Mouse (Mus musculus): Measurements from ENCODE around the gene AU022252. TPM values are rescaled to one million over a fixed set of nuclear protein-coding genes. Genes with fewer than 3 reads are reported as not detected.

AU022252 gene
- polyA plus RNA-seq, 1 experiment from 2014 or later: 30.2 TPM

- Histone ChIP-seq H3K36me3 (peaks cover 57% of the 10 kb centered on the region), H3K27ac (peak overlapping the region; percentile 64), H3K4me2 (replicated peaks) (no peak overlapping the region), H3K4me3 (replicated peaks) (no peak overlapping the region), H3K9ac (replicated peaks) (no peak overlapping the region), H3K27me3 (no peaks in the 10 kb centered on the region), H3K9me3 (no peaks in the 10 kb centered on the region), H3K4me1 (replicated peaks) (peaks cover 8% of the 10 kb centered on the region)
- ATAC-seq: peak; percentile 65
- 37% methylated on average over 12 of the region's 12 CpGs for WGBS
These were observed 6.7 kb upstream of the AU022252 start for GRCm38 (mm10) chr4:119239181-119239682.

- Histone ChIP-seq H3K9me3 (no peaks in the 10 kb centered on the region), H3K4me1 (replicated peaks) (peaks cover 14% of the 10 kb centered on the region), H3K36me3 (peaks cover 52% of the 10 kb centered on the region), H3K9ac (replicated peaks) (no peak overlapping the region), H3K4me2 (replicated peaks) (no peak overlapping the region), H3K27ac (no peak overlapping the region), H3K4me3 (replicated peaks) (no peak overlapping the region), H3K27me3 (no peaks in the 10 kb centered on the region)
- peak; percentile 9; the same call in 1 of the 2 replicates for ATAC-seq
- 75% methylated on average over 3 of the region's 3 CpGs for WGBS
These were observed 6.1 kb upstream of the AU022252 start for GRCm38 (mm10) chr4:119238661-119239060.

GRCm38 (mm10) chr4:119234348-119234747 lies 1.8 kb upstream of the AU022252 start:
- Histone ChIP-seq H3K27me3 (no peaks in the 10 kb centered on the region), H3K27ac (no peak overlapping the region), H3K9me3 (no peaks in the 10 kb centered on the region), H3K4me2 (replicated peaks) (peak overlapping the region; percentile 92), H3K4me3 (replicated peaks) (peak overlapping the region; percentile 81), H3K4me1 (replicated peaks) (peaks cover 23% of the 10 kb centered on the region), H3K9ac (replicated peaks) (no peak overlapping the region), H3K36me3 (peaks cover 19% of the 10 kb centered on the region)
- 91% methylated on average over 3 of the region's 3 CpGs for WGBS
- ATAC-seq: no peak

- under 1% methylated on average over 36 of the region's 36 CpGs for WGBS
- peaks cover 19% of the 10 kb centered on the region for H3K4me1 ChIP-seq (replicated peaks)
- H3K4me2 ChIP-seq (replicated peaks): peak overlapping the region; percentile 92
- H3K36me3 ChIP-seq: peaks cover 20% of the 10 kb centered on the region
- ATAC-seq: peak; percentile 4; the same call in 1 of the 2 replicates
- peak overlapping the region; percentile 81 for H3K4me3 ChIP-seq (replicated peaks)
- no peaks in the 10 kb centered on the region for H3K9me3 ChIP-seq
- peak overlapping the region; percentile 65 for H3K27ac ChIP-seq
- H3K27me3 ChIP-seq: no peaks in the 10 kb centered on the region
- H3K9ac ChIP-seq (replicated peaks): peak overlapping the region; percentile 85
These were observed 867 bp upstream of the AU022252 start for GRCm38 (mm10) chr4:119233256-119233901.

- peaks cover 6% of the 10 kb centered on the region for H3K4me1 ChIP-seq (replicated peaks)
- H3K27me3 ChIP-seq: no peaks in the 10 kb centered on the region
- no peaks in the 10 kb centered on the region for H3K9me3 ChIP-seq
- no peak for ATAC-seq
- no peak overlapping the region for H3K27ac ChIP-seq
- WGBS: 94% methylated on average over 11 of the region's 11 CpGs
- H3K4me3 ChIP-seq (replicated peaks): no peak overlapping the region
- H3K9ac ChIP-seq (replicated peaks): no peak overlapping the region
- peaks cover 59% of the 10 kb centered on the region for H3K36me3 ChIP-seq
- H3K4me2 ChIP-seq (replicated peaks): no peak overlapping the region
These were observed 5.8 kb downstream of the AU022252 start for GRCm38 (mm10) chr4:119226751-119227150.

- H3K27me3 ChIP-seq: no peaks in the 10 kb centered on the region
- H3K36me3 ChIP-seq: peaks cover 59% of the 10 kb centered on the region
- H3K9me3 ChIP-seq: no peaks in the 10 kb centered on the region
- no peak overlapping the region for H3K4me2 ChIP-seq (replicated peaks)
- H3K4me3 ChIP-seq (replicated peaks): no peak overlapping the region
- WGBS: 95% methylated on average over 9 of the region's 9 CpGs
- H3K9ac ChIP-seq (replicated peaks): no peak overlapping the region
- H3K27ac ChIP-seq: no peak overlapping the region
- no peak for ATAC-seq
- H3K4me1 ChIP-seq (replicated peaks): no peaks in the 10 kb centered on the region
These were observed 6.8 kb downstream of the AU022252 start for GRCm38 (mm10) chr4:119225719-119226118.

GRCm38 (mm10) chr4:119224534-119224933 lies 8.0 kb downstream of the AU022252 start:
- WGBS: 91% methylated on average over 3 of the region's 3 CpGs
- Histone ChIP-seq H3K4me1 (replicated peaks) (no peaks in the 10 kb centered on the region), H3K36me3 (peaks cover 59% of the 10 kb centered on the region), H3K27ac (no peak overlapping the region), H3K9ac (replicated peaks) (no peak overlapping the region), H3K27me3 (no peaks in the 10 kb centered on the region), H3K9me3 (no peaks in the 10 kb centered on the region), H3K4me3 (replicated peaks) (no peak overlapping the region), H3K4me2 (replicated peaks) (no peak overlapping the region)
- no peak for ATAC-seq

- peak; percentile 24; the same call in 1 of the 2 replicates for ATAC-seq
- Histone ChIP-seq H3K27me3 (no peaks in the 10 kb centered on the region), H3K4me1 (replicated peaks) (no peaks in the 10 kb centered on the region), H3K4me3 (replicated peaks) (no peak overlapping the region), H3K27ac (no peak overlapping the region), H3K4me2 (replicated peaks) (no peak overlapping the region), H3K9ac (replicated peaks) (no peak overlapping the region), H3K9me3 (no peaks in the 10 kb centered on the region), H3K36me3 (peaks cover 59% of the 10 kb centered on the region)
- 88% methylated on average over 1 of the region's 1 CpGs for WGBS
These were observed 8.8 kb downstream of the AU022252 start for GRCm38 (mm10) chr4:119223696-119224095.

GRCm38 (mm10) chr4:119218169-119218568 lies 14.3 kb downstream of the AU022252 start, which contains the start of gene Tmem269:
Gene Tmem269 (minus strand): TSS chr4:119218217.
- WGBS: 9% methylated on average over 11 of the region's 11 CpGs
- Histone ChIP-seq H3K4me1 (replicated peaks) (0 out of 2 replicates have a peak, but pooled peaks cover 5% of the 10 kb centered on the region), H3K27ac (no peak within 1 kb of the TSS), H3K36me3 (0 out of 2 replicates have a peak, but pooled peaks cover 9% of the 10 kb centered on the region), H3K9ac (replicated peaks) (no peak within 1 kb of the TSS), H3K4me2 (replicated peaks) (no peak within 1 kb of the TSS), H3K9me3 (no peaks in the 10 kb centered on the region), H3K27me3 (no peaks in the 10 kb centered on the region), H3K4me3 (replicated peaks) (no peak within 1 kb of the TSS)
- peak; percentile 25; the same call in 1 of the 2 replicates for ATAC-seq

- no peak for ATAC-seq
- H3K27ac ChIP-seq: no peak overlapping the region
- 83% methylated on average over 8 of the region's 8 CpGs for WGBS
- H3K4me1 ChIP-seq (replicated peaks): 0 out of 2 replicates have a peak, but pooled peaks cover 5% of the 10 kb centered on the region
- H3K4me3 ChIP-seq (replicated peaks): no peak overlapping the region
- no peaks in the 10 kb centered on the region for H3K9me3 ChIP-seq
- H3K36me3 ChIP-seq: no peaks in the 10 kb centered on the region
- no peaks in the 10 kb centered on the region for H3K27me3 ChIP-seq
- no peak overlapping the region for H3K9ac ChIP-seq (replicated peaks)
- H3K4me2 ChIP-seq (replicated peaks): no peak overlapping the region
These were observed 15.8 kb downstream of the AU022252 start for GRCm38 (mm10) chr4:119216667-119217066.

GRCm38 (mm10) chr4:119204672-119205071 lies 27.8 kb downstream of the AU022252 start:
- peaks cover 15% of the 10 kb centered on the region for H3K36me3 ChIP-seq
- H3K4me3 ChIP-seq (replicated peaks): no peak overlapping the region
- ATAC-seq: peak; percentile 74
- 0 out of 2 replicates have a peak, but pooled peaks cover 7% of the 10 kb centered on the region for H3K4me1 ChIP-seq (replicated peaks)
- H3K4me2 ChIP-seq (replicated peaks): no peak overlapping the region
- no peaks in the 10 kb centered on the region for H3K27me3 ChIP-seq
- 17% methylated on average over 8 of the region's 8 CpGs for WGBS
- no peak overlapping the region for H3K9ac ChIP-seq (replicated peaks)
- H3K9me3 ChIP-seq: no peaks in the 10 kb centered on the region
- H3K27ac ChIP-seq: no peak overlapping the region

- no peak for ATAC-seq
- no peaks in the 10 kb centered on the region for H3K9me3 ChIP-seq
- H3K36me3 ChIP-seq: peaks cover 15% of the 10 kb centered on the region
- H3K27ac ChIP-seq: no peak overlapping the region
- H3K4me2 ChIP-seq (replicated peaks): peak overlapping the region; percentile 77; the same call in 1 of the 2 replicates
- peaks cover 33% of the 10 kb centered on the region for H3K4me1 ChIP-seq (replicated peaks)
- no peak overlapping the region for H3K4me3 ChIP-seq (replicated peaks)
- no peak overlapping the region for H3K9ac ChIP-seq (replicated peaks)
- H3K27me3 ChIP-seq: no peaks in the 10 kb centered on the region
- 91% methylated on average over 6 of the region's 6 CpGs for WGBS
These were observed 34.4 kb downstream of the AU022252 start for GRCm38 (mm10) chr4:119198105-119198504.

Data from midbrain, embryonic 13.5 days (tissue).